Mouse (Mus musculus) midbrain, postnatal 0 days (tissue): Measurements from ENCODE around the gene Plpp3. TPM values are rescaled to one million over a fixed set of nuclear protein-coding genes. Genes with fewer than 3 reads are reported as not detected.

Source experiments
- ATAC-seq: fragments of 200-750 bp; cut with Nextera tagmentation; 2 replicates; pipeline ENCODE4 v1.8.0; 2017; ENCODE audit warnings: moderate number of reproducible peaks, mild to moderate bottlenecking, moderate TSS enrichment, moderate library complexity; ENCODE audit not compliant: low FRiP score
- DNase-seq: peaks from one replicate; pipeline ENCODE4 v3.0.0-alpha.2; 2015; ENCODE audit warnings: low spot score
- H3K27ac ChIP-seq: fragments of 300-500 bp; sonication (generic); 2 replicates; pipeline ENCODE4 v1.5.1; 2014; ENCODE audit warnings: low read depth, mild to moderate bottlenecking, low read length, mixed read lengths
- H3K27me3 ChIP-seq: fragments of 300-500 bp; sonication (generic); 2 replicates; pipeline ENCODE4 v1.6.1; 2014; ENCODE audit warnings: low read length, control low read depth, mixed read lengths; ENCODE audit not compliant: insufficient read depth
- H3K36me3 ChIP-seq: fragments of 300-500 bp; sonication (generic); 2 replicates; pipeline ENCODE4 v1.6.1; 2014; ENCODE audit warnings: low read length, control low read depth, mixed read lengths; ENCODE audit not compliant: insufficient read depth
- H3K4me1 ChIP-seq: fragments of 300-500 bp; sonication (generic); 2 replicates; pipeline ENCODE4 v1.6.1; 2014; ENCODE audit warnings: mild to moderate bottlenecking, control low read depth, antibody characterized with exemption, low read length, mixed read lengths; ENCODE audit not compliant: insufficient read depth
- H3K4me2 ChIP-seq: fragments of 300-500 bp; sonication (generic); 2 replicates; pipeline ENCODE4 v1.6.1; 2014; ENCODE audit warnings: low read depth, mild to moderate bottlenecking, low read length, mixed read lengths; ENCODE audit not compliant: poor library complexity, severe bottlenecking
- H3K4me3 ChIP-seq: fragments of 300-500 bp; sonication (generic); 2 replicates; pipeline ENCODE4 v1.5.1; 2014; ENCODE audit warnings: low read depth, mild to moderate bottlenecking, low read length, moderate library complexity
- H3K9ac ChIP-seq: fragments of 300-500 bp; sonication (generic); replicated peaks from 2 replicates; pipeline ENCODE4 v1.6.1; 2014; ENCODE audit warnings: mild to moderate bottlenecking, low read length, moderate library complexity, mixed read lengths; ENCODE audit not compliant: poor library complexity, severe bottlenecking
- H3K9me3 ChIP-seq: fragments of 300-500 bp; sonication (generic); 2 replicates; pipeline ENCODE4 v1.6.1; 2016; ENCODE audit warnings: low read length, control low read depth
- CTCF ChIP-seq: IDR thresholded peaks from 2 replicates; pipeline ENCODE4 v1.5.1; 2016; ENCODE audit warnings: antibody characterized with exemption, mild to moderate bottlenecking
- WGBS: fragments of 180-500 bp; shearing (Covaris S2); extraction: QIAGEN DNeasy Blood & Tissue Kit; methylation state at CpG from one replicate; pipeline ENCODE4 v1.1.7; 2014; 5-methylcytosine and 5-hydroxymethylcytosine counted together
- polyA plus RNA-seq: library from polyadenylated mRNA; unstranded; fragments of >200 nt; fragmentation: Nextera tagmentation; extraction: Ambion mirVana; gene quantifications from 2 replicates; pipeline ENCODE4 v1.2.1, GENCODE M21; 2015
- total RNA-seq: library from RNA; depleted of rRNA; stranded (reverse); fragments of >200 nt; gene quantifications from 2 replicates; pipeline ENCODE4 v1.2.3, GENCODE M21; 2014

Plpp3 gene
- total and polyA plus RNA-seq, 2 experiments from 2014 or later: 142 to 148 TPM

DNA sequence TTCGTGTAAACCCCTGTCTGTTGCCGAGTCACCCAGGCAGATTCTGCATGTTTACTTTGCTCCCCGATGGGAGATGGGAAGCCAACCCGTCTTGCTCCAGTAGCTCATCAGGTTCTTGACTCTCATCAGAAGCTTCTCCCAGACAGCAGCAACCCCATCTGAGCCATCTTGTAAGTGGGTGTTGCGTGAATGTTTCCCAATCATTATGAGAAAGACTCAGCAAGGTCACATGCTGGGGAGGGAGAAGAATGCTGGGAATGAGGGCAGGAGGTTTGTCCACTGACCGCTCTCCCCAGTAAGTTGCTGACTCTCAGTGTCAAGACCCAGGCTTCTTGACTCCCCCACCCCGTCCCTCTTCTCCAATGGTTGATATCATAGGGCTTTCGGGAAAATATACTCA, 73.0 kb downstream of the Plpp3 start:
- Histone ChIP-seq H3K36me3 (no peaks in the 10 kb centered on the region), H3K9ac (no peak overlapping the region), H3K9me3 (no peaks in the 10 kb centered on the region), H3K4me2 (no peak overlapping the region), H3K4me1 (no peaks in the 10 kb centered on the region), H3K27ac (no peak overlapping the region), H3K27me3 (no peaks in the 10 kb centered on the region), H3K4me3 (no peak overlapping the region)
- no peak for ATAC-seq
- WGBS: 93% methylated on average over 8 of the region's 8 CpGs
- no peak for TF ChIP-seq CTCF
- no peak for DNase-seq

GRCm38 (mm10) chr4:105240233-105240632, 83.1 kb downstream of the Plpp3 start:
- TF ChIP-seq CTCF: no peak
- ATAC-seq: peak; percentile 27; the same call in 1 of the 2 replicates
- Histone ChIP-seq H3K4me2 (no peak overlapping the region), H3K27me3 (no peaks in the 10 kb centered on the region), H3K9me3 (no peaks in the 10 kb centered on the region), H3K27ac (no peak overlapping the region), H3K4me3 (no peak overlapping the region), H3K36me3 (no peaks in the 10 kb centered on the region), H3K9ac (no peak overlapping the region), H3K4me1 (peaks cover 5% of the 10 kb centered on the region; the same call in 1 of the 2 replicates)
- 21% methylated on average over 7 of the region's 7 CpGs for WGBS
- no peak for DNase-seq

DNA sequence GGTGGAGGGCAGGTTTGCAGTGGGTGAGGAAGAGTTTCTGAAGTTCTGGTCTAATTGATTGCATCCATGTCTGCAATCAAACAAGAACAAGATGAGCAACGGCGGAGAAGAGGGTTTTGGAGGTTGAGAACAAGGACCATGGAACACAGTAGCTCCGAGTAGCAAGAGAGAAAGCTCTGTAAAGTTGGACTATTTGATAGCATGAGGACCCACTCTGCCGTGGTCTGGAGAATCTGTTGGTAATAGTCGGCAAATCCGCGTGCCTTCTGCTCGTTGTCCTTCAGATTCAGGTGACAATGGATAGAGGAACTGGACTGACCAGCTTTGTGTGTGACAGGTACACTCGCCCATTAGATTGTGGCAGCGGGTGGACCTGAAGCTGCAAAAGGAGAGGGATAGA, 87.8 kb downstream of the Plpp3 start:
- no peaks in the 10 kb centered on the region for H3K36me3 ChIP-seq
- H3K27me3 ChIP-seq: no peaks in the 10 kb centered on the region
- DNase-seq: no peak
- H3K27ac ChIP-seq: no peak overlapping the region
- no peak for ATAC-seq
- no peak overlapping the region for H3K9ac ChIP-seq
- WGBS: 63% methylated on average over 10 of the region's 10 CpGs
- no peak overlapping the region for H3K4me3 ChIP-seq
- H3K4me1 ChIP-seq: peaks cover 11% of the 10 kb centered on the region; the same call in 1 of the 2 replicates
- TF ChIP-seq CTCF: no peak
- no peaks in the 10 kb centered on the region for H3K9me3 ChIP-seq
- H3K4me2 ChIP-seq: peak overlapping the region; percentile 49; the same call in 1 of the 2 replicates

- TF ChIP-seq CTCF: peak; percentile 30; the same call in 1 of the 2 replicates
- DNase-seq (peak; percentile 75), ATAC-seq (peak; percentile 77)
- Histone ChIP-seq H3K27ac (peak overlapping the region; percentile 69), H3K4me3 (peak overlapping the region; percentile 16), H3K4me2 (peak overlapping the region; percentile 49), H3K4me1 (peaks cover 11% of the 10 kb centered on the region; the same call in 1 of the 2 replicates), H3K27me3 (no peaks in the 10 kb centered on the region), H3K9me3 (no peaks in the 10 kb centered on the region), H3K36me3 (no peaks in the 10 kb centered on the region), H3K9ac (no peak overlapping the region)
- 3% methylated on average over 18 of the region's 18 CpGs for whole genome bisulfite sequencing
Observed at GRCm38 (mm10) chr4:105245479-105245944, 88.4 kb downstream of the Plpp3 start.

- H3K4me3 ChIP-seq: no peak overlapping the region
- no peaks in the 10 kb centered on the region for H3K9me3 ChIP-seq
- TF ChIP-seq CTCF: no peak
- DNase-seq: no peak
- WGBS: 68% methylated on average over 7 of the region's 7 CpGs
- H3K4me1 ChIP-seq: peaks cover 11% of the 10 kb centered on the region; the same call in 1 of the 2 replicates
- ATAC-seq: no peak
- H3K27ac ChIP-seq: no peak overlapping the region
- no peaks in the 10 kb centered on the region for H3K36me3 ChIP-seq
- no peak overlapping the region for H3K4me2 ChIP-seq
- H3K9ac ChIP-seq: no peak overlapping the region
- no peaks in the 10 kb centered on the region for H3K27me3 ChIP-seq
Observed at GRCm38 (mm10) chr4:105246331-105246730, 89.2 kb downstream of the Plpp3 start.

DNA sequence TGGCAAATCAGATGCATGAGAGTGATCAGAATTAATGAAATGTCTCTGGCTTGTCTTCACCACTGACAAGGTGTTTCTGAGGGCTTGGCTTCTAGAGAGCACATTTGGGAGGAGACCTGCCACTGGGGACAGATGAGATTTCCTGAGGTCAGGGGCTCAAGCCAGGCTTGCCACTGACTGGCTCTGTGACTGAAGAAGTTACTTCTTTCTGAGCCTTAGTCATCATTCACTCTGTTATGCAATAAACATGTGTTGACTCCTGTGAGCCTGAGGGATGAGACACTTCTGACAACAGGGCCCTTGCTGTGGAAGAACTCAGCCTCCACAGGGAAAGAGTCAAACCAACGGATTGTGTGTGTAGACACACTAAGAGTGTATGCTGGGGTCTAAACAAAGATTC, 91.0 kb downstream of the Plpp3 start:
- TF ChIP-seq CTCF: no peak
- no peak for DNase-seq
- Histone ChIP-seq H3K9ac (no peak overlapping the region), H3K9me3 (no peaks in the 10 kb centered on the region), H3K27ac (no peak overlapping the region), H3K27me3 (no peaks in the 10 kb centered on the region), H3K4me1 (peaks cover 11% of the 10 kb centered on the region; the same call in 1 of the 2 replicates), H3K4me2 (no peak overlapping the region), H3K4me3 (no peak overlapping the region), H3K36me3 (no peaks in the 10 kb centered on the region)
- ATAC-seq: no peak
- 96% methylated on average over 1 of the region's 1 CpGs for WGBS
